Mouse (Mus musculus): ENCODE results near the gene Zfp202.

DNA sequence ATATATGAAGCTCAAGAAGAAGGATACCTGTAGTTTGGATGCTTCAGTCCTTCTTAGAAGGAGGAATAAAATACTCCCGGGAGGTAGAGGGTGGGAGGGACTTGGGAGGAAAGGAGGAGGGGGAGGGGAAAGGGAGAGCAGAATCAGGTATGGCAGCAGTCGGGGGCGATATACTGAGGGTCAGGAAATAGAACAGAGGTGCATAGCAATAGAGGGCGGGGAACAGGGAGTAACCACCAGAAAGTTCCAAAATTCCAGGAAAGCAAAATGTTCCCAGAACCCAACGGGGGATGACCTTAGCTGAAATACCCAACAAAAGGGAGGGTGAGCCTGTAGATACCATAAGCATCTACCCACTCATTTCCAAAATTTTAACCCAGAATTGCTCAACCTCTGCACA, 48.2 kb downstream of the Zfp202 start:
- no peak for TF ChIP-seq POLR2A (IDR thresholded peaks at IDR 0.05; ENCODE audit: low read depth, low read length)
- TF ChIP-seq CTCF (IDR thresholded peaks at IDR 0.05; ENCODE audit: extremely low read depth, insufficient read length, insufficient replicate concordance, low read depth, low read length) = no peak
